Mouse (Mus musculus) adrenal gland, postnatal 36 days (tissue): ENCODE measurements around the gene R3hdm4. TPM values are rescaled to one million over a fixed set of nuclear protein-coding genes. Genes with fewer than 3 reads are reported as not detected.

ENCODE experiments used
- DNase-seq, 2 experiments: peaks; one replicate each; pipeline ENCODE4 v3.0.0; 2021; ENCODE audit warnings: mixed read lengths in 1 of 2
- total RNA-seq, 2 experiments: library from RNA; stranded (reverse); gene quantifications; 2 replicates each; pipeline ENCODE4 v1.2.3; 2021

The R3hdm4 gene
- total RNA-seq, 2 experiments from 2014 or later: 104 to 118 TPM

GRCm38 (mm10) chr10:79906712-79907111 lies 14.3 kb downstream of the R3hdm4 start:
- no peak for DNase-seq

GRCm38 (mm10) chr10:79900951-79901410 lies 20.0 kb downstream of the R3hdm4 start:
- no peak for DNase-seq

GRCm38 (mm10) chr10:79897316-79898245 lies 23.4 kb downstream of the R3hdm4 start:
- DNase-seq: peak in 1 of 2 experiments; percentile 56

GRCm38 (mm10) chr10:79896814-79897213 lies 24.2 kb downstream of the R3hdm4 start:
- no peak for DNase-seq

GRCm38 (mm10) chr10:79896306-79896705 lies 24.7 kb downstream of the R3hdm4 start:
- no peak for DNase-seq

GRCm38 (mm10) chr10:79892451-79893118 lies 28.4 kb downstream of the R3hdm4 start:
- DNase-seq: peak; percentile 83 to 87

- no peak for DNase-seq
Observed at GRCm38 (mm10) chr10:79890670-79891069, 30.3 kb downstream of the R3hdm4 start, which contains the start of gene Cfd. Cfd (plus strand) TSS chr10:79890853.

GRCm38 (mm10) chr10:79889386-79889785 lies 31.6 kb downstream of the R3hdm4 start:
- DNase-seq: peak; percentile 51 to 71

GRCm38 (mm10) chr10:79886611-79887010 lies 34.4 kb downstream of the R3hdm4 start:
- no peak for DNase-seq

GRCm38 (mm10) chr10:79886054-79886453 lies 35.0 kb downstream of the R3hdm4 start, which contains the start of gene Elane:
Elane (plus strand) TSS chr10:79886247.
- DNase-seq: no peak

- DNase-seq: peak; percentile 53 to 70
Observed at GRCm38 (mm10) chr10:79884938-79885337, 36.1 kb downstream of the R3hdm4 start.

- DNase-seq: peak; percentile 86 to 87
Observed at GRCm38 (mm10) chr10:79884446-79884845, 36.6 kb downstream of the R3hdm4 start.

GRCm38 (mm10) chr10:79883297-79884084 lies 37.5 kb downstream of the R3hdm4 start:
- DNase-seq: peak; percentile 85 to 88

- peak; percentile 52 to 56 for DNase-seq
Observed at GRCm38 (mm10) chr10:79881981-79882380, 39.0 kb downstream of the R3hdm4 start.

GRCm38 (mm10) chr10:79880721-79881120 lies 40.3 kb downstream of the R3hdm4 start:
- no peak for DNase-seq

- DNase-seq: no peak
Observed at GRCm38 (mm10) chr10:79879527-79879926, 41.5 kb downstream of the R3hdm4 start.

- DNase-seq: peak in 1 of 2 experiments; percentile 66
Observed at GRCm38 (mm10) chr10:79877757-79878156, 43.3 kb downstream of the R3hdm4 start.

GRCm38 (mm10) chr10:79877174-79877573 lies 43.8 kb downstream of the R3hdm4 start:
- DNase-seq: no peak

GRCm38 (mm10) chr10:79874290-79874862 lies 46.6 kb downstream of the R3hdm4 start, which contains the start of the genes Prtn3 and Plppr3:
Prtn3 (plus strand) TSS chr10:79874476.
Plppr3 (minus strand) TSS chr10:79874634.
- DNase-seq: no peak

- DNase-seq: no peak
Observed at GRCm38 (mm10) chr10:79873715-79874289, 47.2 kb downstream of the R3hdm4 start.

GRCm38 (mm10) chr10:79873313-79873712 lies 47.7 kb downstream of the R3hdm4 start:
- DNase-seq: no peak
